Mouse (Mus musculus) megakaryocyte progenitor cell, adult 5-6 weeks (primary cell): ENCODE measurements around the gene Ipmk. TPM values are rescaled to one million over a fixed set of nuclear protein-coding genes. Genes with fewer than 3 reads are reported as not detected.
A peak's percentile ranks its signal among the peaks of the same experiment; 100 is the strongest.
"Not testable (repeated sequence)": the region's sequence is repeated elsewhere in the genome, so short reads cannot be mapped to it uniquely, and the experiment has no call there.

ENCODE experiments used
- ATAC-seq: replicated peaks from 2 replicates; pipeline ENCODE4 v1.8.0; 2016; ENCODE audit warnings: mild to moderate bottlenecking, moderate TSS enrichment, inconsistent platforms; ENCODE audit not compliant: poor library complexity
- total RNA-seq, 2 experiments: library from RNA; stranded (forward) in 1 of 2; stranded (reverse) in 1 of 2; fragments of 157-497, 149-512 nt in 1 of 2; fragments of 200-1000 nt in 1 of 2; gene quantifications; 2 replicates each; pipeline versions ENCODE4 v1.2.3 to v1.2.4; 2015 to 2017

Ipmk gene
- total RNA-seq, 2 experiments from 2014 or later: 24.8 to 26.0 TPM

DNA sequence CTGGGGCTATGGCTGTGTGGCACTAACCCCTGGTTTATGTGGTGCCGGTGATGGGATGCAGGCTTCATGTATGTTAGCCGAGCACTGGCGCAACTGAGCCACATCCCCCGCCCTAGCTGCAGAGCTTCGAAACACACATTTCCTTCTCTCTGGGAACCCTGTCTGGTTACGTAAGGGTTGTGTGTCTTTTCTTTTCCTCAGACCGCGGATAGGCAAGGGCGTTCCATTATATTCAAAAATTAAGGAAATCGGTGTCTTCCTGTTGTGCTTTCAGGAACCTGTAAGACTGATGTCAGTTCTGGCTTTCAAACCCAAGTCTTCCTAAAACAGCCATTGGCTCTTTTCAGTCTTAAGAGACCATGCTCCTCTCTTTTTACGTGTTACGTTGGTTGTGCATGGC lies 65.8 kb downstream of the Ipmk start:
- no peak for ATAC-seq

- no peak for ATAC-seq
Observed at GRCm38 (mm10) chr10:71421531-71421930, 74.0 kb downstream of the Ipmk start.

GRCm38 (mm10) chr10:71422047-71423037 lies 74.8 kb downstream of the Ipmk start:
- ATAC-seq: peak; percentile 83

- no peak for ATAC-seq
Observed at GRCm38 (mm10) chr10:71426740-71427139, 79.2 kb downstream of the Ipmk start.

- ATAC-seq: no peak
Observed at GRCm38 (mm10) chr10:71427381-71427780, 79.8 kb downstream of the Ipmk start.

DNA sequence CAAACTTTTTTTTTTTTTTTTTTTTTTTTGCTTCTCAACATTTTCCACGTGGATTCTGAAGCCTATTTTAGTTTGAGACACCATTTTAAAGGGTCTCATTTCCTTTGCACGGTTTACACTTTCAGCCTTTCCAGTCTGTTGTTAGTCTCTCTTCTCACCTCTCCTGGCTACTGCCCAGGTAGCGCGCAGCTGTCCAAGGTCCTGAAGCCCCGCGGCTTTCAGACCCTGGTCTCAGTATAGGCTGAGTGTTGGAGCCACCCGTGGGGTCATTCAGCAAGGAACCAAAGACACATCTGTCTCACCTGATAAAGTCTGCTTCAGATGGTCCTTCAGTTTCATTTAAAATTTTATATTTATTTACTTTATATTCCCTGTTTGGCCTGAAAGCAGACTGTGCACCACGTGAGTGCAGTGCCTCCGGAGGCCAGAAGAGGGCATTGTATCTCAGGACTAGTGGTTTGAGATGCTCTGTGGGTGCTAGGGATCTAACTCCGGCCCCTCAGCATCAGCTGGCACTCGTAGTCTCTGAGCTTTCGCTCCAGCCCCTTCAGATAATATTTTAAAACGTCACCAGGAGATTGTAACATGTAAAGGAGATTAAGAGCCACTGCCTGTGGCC lies 80.8 kb downstream of the Ipmk start:
- ATAC-seq: no peak

- no peak for ATAC-seq
Observed at GRCm38 (mm10) chr10:71430661-71431060, 83.1 kb downstream of the Ipmk start.

DNA sequence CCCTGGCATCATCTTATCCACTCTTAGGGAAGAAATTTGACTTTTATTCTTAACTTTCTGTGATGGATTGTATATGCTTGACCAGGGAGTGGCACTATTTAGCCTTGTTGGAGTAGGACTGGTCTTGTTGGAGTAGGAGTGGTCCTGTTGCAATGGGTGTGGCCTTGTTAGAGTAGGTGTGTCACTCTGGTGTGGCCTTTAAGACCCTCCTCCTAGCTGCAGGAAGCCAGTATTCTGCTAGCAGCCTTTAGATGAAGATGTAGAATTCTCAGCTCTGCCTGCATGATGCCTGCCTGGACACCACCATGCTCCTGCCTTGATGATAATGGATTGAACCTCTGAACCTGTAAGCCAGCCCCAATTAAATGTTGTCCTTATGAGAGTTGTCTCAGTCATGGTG lies 95.5 kb downstream of the Ipmk start:
- no peak for ATAC-seq

DNA sequence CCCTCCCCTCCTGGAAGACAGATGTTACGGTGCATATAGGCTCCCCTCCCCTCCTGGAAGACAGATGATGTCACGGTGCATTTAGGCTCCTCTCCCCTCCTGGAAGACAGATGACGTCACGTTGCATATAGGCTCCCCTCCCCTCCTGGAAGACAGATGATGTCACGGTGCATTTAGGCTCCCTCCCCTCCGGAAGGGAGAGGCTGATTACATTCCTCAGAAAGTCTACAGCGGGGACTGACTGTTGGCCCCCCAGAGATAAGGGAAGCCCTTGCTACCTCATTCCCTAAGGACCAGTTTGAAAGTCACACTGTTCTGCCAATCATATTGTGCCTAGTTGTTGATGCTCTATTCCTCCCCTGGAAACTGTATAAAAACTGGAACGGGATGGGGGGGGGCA lies 100.1 kb downstream of the Ipmk start:
- no peak for ATAC-seq

- no peak for ATAC-seq
Observed at GRCm38 (mm10) chr10:71448284-71448683, 100.7 kb downstream of the Ipmk start.

- no peak for ATAC-seq
Observed at GRCm38 (mm10) chr10:71455355-71455754, 107.8 kb downstream of the Ipmk start.

DNA sequence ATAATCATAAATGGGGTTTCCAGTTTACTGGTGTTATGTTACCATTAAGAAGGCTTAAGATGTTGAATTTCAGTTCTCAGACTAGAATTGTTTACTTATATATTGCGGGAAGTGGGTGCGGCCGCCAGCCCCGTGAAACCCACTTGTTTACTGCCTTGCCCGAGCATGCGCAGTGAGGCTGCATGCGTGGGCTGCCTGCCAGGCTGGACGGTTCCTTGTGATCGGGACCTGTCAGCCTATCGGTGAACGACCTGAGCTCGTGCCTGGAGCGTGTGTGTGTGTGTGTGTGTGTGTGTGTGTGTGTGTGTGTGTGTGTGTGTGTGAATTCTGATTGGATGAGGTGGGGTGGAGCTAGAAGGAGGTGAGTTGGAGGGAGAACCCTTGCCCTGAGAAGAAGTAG lies 114.8 kb downstream of the Ipmk start:
- ATAC-seq: not testable (repeated sequence)

GRCm38 (mm10) chr10:71464417-71464816 lies 116.9 kb downstream of the Ipmk start:
- ATAC-seq: no peak

- no peak for ATAC-seq
Observed at GRCm38 (mm10) chr10:71468315-71468714, 120.8 kb downstream of the Ipmk start.

- ATAC-seq: no peak
Observed at GRCm38 (mm10) chr10:71469751-71470150, 122.2 kb downstream of the Ipmk start.

- ATAC-seq: no peak
Observed at GRCm38 (mm10) chr10:71472033-71472432, 124.5 kb downstream of the Ipmk start.

DNA sequence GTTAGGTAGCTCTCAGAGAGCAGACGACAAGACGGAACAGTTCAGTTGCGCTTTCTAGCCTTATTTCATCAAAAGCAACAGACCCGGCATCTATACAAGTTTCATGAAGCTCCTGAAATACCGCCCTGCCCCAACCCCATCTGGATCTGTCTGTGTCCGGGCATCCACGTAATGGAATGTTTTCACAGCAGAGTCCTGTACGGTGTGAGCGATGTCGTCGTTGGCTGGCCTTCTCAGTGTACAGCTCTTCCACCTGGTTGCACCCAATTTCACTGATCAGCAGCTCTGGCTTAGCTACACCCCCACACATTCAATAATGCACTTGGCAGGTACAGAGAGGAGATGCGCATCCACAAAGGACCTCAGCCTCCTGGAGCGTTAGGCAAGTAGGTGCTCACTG lies 126.0 kb downstream of the Ipmk start:
- no peak for ATAC-seq

- ATAC-seq: no peak
Observed at GRCm38 (mm10) chr10:71476471-71477080, 129.0 kb downstream of the Ipmk start.

DNA sequence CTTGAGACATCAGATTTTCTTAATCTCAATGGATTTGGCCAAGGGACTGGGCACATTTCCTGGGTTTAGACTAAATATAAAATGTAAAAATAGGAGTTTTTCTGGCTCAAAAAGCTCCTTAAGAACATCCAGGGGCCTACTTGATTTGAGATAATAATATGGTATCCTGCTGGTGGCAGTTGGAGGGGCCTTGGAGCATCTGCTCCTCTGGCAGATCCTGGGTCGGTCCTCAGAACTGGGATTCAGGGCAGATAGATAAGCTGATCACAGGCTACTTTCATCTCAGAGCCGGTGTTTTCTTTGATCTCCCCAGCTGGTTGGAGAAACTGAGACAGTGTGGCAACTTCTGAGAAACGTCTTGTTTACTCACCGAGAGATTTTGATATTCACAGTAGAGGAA lies 129.6 kb downstream of the Ipmk start:
- ATAC-seq: no peak

DNA sequence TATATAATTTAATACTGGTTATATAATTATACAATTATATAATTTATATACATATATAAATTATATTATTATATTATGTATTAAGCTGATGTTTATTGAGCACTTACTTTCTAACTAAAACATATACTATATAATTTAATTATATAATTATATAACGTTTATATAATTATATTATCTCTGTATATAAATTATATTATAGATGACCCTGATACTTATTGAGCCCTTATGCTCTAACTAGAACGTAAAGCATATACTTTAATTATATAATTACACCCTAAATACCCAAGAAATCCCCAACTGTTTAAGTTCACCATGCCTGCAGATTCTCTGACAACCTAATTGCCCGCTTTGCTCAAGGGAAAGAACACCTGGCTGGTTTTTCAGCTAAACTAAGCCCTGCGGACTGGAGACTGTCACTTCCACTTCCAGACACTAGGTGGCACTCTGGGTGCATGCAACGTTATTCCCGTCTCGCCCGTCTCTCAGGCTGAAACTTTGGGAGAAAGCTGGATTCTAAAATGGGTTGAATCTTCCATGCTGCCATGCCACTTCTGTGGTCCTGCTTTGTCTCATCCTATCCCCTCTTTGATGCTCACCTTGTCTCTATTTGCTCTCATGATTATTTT lies 132.2 kb downstream of the Ipmk start:
- ATAC-seq: peak; percentile 92
